ENCODE assay signal across 21 mouse cellular contexts in the genomic region with DNA sequence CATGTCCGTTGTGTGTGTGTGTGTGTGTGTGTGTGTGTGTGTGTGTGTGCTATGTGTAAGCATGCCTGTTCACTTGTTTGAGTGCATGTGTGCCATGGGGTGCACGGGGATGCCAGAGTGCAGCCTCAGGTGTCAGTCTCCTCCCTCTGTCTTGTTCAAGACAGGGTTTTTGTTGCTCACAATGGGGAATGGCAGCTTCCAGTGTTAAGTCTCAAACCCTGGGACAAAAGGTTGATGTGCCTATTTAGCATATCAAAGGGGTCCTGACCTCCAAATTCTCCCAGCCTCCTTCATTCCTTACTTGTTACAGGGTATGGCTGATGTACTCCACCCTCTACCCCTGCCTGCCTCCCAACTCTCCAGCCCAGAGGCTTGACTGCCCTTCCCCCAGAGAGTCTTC.
DNase-seq lines count a peak whose midpoint lies in the region; ATAC-seq and TF ChIP-seq lines count a peak whose summit lies in the region.
"Had no signal": no experiment of that assay in that cellular context is flagged by ENCODE, and none has a peak within 500 bp of the region (broad histone marks: within the 10 kb centered on the region; RNA-seq: fewer than 3 reads in every experiment).

No protein-coding gene starts in this region.

- H3K9me3 ChIP-seq in midbrain, embryonic 11.5 days (ENCODE audit: control insufficient read depth, low read length): no peaks in the 10 kb centered on the region
- H3K9me3 ChIP-seq in midbrain, postnatal 0 days (ENCODE audit: low read length): no peaks in the 10 kb centered on the region
- H3K9me3 ChIP-seq: forebrain, embryonic 10.5 days; hindbrain, embryonic 12.5 days; limb, embryonic 10.5 days had no signal

- peak; percentile 84 for ATAC-seq in midbrain, embryonic 11.5 days (ENCODE audit: low FRiP score)
- ATAC-seq in midbrain, postnatal 0 days (ENCODE audit: low FRiP score): no peak

- no peak overlapping the region for H3K27ac ChIP-seq in midbrain, embryonic 11.5 days (ENCODE audit: low read depth, low read length)
- H3K27ac ChIP-seq in midbrain, postnatal 0 days (ENCODE audit: low read depth, low read length): no peak overlapping the region
- H3K27ac ChIP-seq: forebrain, embryonic 10.5 days; hindbrain, embryonic 12.5 days; left cerebral cortex, adult 2 months; limb, embryonic 10.5 days had no signal

- H3K4me2 ChIP-seq in midbrain, embryonic 11.5 days: no peak overlapping the region
- no peak overlapping the region for H3K4me2 ChIP-seq in midbrain, postnatal 0 days (ENCODE audit: low read depth, low read length, poor library complexity, severe bottlenecking)
- H3K4me2 ChIP-seq: hindbrain, embryonic 12.5 days; liver, embryonic 11.5 days had no signal

- no peak overlapping the region for H3K9ac ChIP-seq in midbrain, embryonic 11.5 days (ENCODE audit: low read length)
- H3K9ac ChIP-seq in midbrain, postnatal 0 days (replicated peaks; ENCODE audit: low read length, poor library complexity, severe bottlenecking): no peak overlapping the region
- H3K9ac ChIP-seq: hindbrain, embryonic 12.5 days had no signal

- H3K36me3 ChIP-seq in midbrain, embryonic 11.5 days (ENCODE audit: control insufficient read depth, insufficient read depth, low read length): no peaks in the 10 kb centered on the region
- no peaks in the 10 kb centered on the region for H3K36me3 ChIP-seq in midbrain, postnatal 0 days (ENCODE audit: insufficient read depth, low read length)
- H3K36me3 ChIP-seq: forebrain, embryonic 10.5 days; hindbrain, embryonic 12.5 days; limb, embryonic 10.5 days had no signal

- WGBS in midbrain, embryonic 11.5 days: 6% methylated on average over 2 of the region's 2 CpGs
- WGBS in midbrain, postnatal 0 days: 13% methylated on average over 2 of the region's 2 CpGs

- DNase-seq in midbrain, embryonic 11.5 days (ENCODE audit: low spot score, missing footprints): peak; percentile 87
- DNase-seq in midbrain, postnatal 0 days (ENCODE audit: low spot score): no peak
- DNase-seq in ES-CJ7 (ENCODE audit: low read depth, low spot score): peak; percentile 99
- DNase-seq in NIH3T3 (ENCODE audit: low read depth): peak; percentile 44
- DNase-seq in embryo, embryonic 9.5 days (ENCODE audit: extremely low spot score): peak; percentile 34
- no peak for DNase-seq in gastrocnemius, postnatal 4 days (ENCODE audit: low spot score in 2 of 2)
- DNase-seq in liver: no peak
- DNase-seq: adrenal gland, postnatal 10 days; cerebellum, adult 9-11 months; gastrocnemius, postnatal 25 days; kidney, adult 8-10 months; kidney, postnatal 4 days; layer of hippocampus, adult 9-11 months; lung, adult 2 months; right cerebral cortex, adult 18-20 months; thymus, postnatal 25 days had no signal

- peaks cover 8% of the 10 kb centered on the region; the same call in 1 of the 2 replicates for H3K4me1 ChIP-seq in midbrain, embryonic 11.5 days (ENCODE audit: control insufficient read depth, insufficient read depth, low read length)
- no peaks in the 10 kb centered on the region for H3K4me1 ChIP-seq in midbrain, postnatal 0 days (ENCODE audit: insufficient read depth, low read length)
- H3K4me1 ChIP-seq: hindbrain, embryonic 12.5 days; limb, embryonic 10.5 days had no signal

- H3K27me3 ChIP-seq in midbrain, embryonic 11.5 days (ENCODE audit: control insufficient read depth, insufficient read depth, low read length): no peaks in the 10 kb centered on the region
- no peaks in the 10 kb centered on the region for H3K27me3 ChIP-seq in midbrain, postnatal 0 days (ENCODE audit: insufficient read depth, low read length)
- H3K27me3 ChIP-seq: hindbrain, embryonic 12.5 days had no signal

- no peak overlapping the region for H3K4me3 ChIP-seq in midbrain, embryonic 11.5 days (ENCODE audit: low read depth, low read length)
- H3K4me3 ChIP-seq in midbrain, postnatal 0 days (ENCODE audit: low read depth, low read length): no peak overlapping the region
- H3K4me3 ChIP-seq: forebrain, embryonic 10.5 days; hindbrain, embryonic 12.5 days; left cerebral cortex, adult 2 months; limb, embryonic 10.5 days had no signal

- TF ChIP-seq CTCF in midbrain, postnatal 0 days (IDR thresholded peaks at IDR 0.05): no peak

Comparison
In these comparisons a context has a peak if more than half of its experiments do, and no peak if none do; other contexts are left out.
1. DNase-seq: peak in midbrain, embryonic 11.5 days (single experiment), ES-CJ7 (single experiment), NIH3T3 (single experiment) and embryo, embryonic 9.5 days (single experiment); none in midbrain, postnatal 0 days (single experiment), gastrocnemius, postnatal 4 days (0 of 2) and liver (single experiment).